Mouse (Mus musculus) MEL-GATA-1-ER (cell line): ENCODE data around the gene Tor4a.

Source experiments
- DNase-seq: peaks from one replicate; pipeline ENCODE4 v3.0.0-alpha.2; 2012; ENCODE audit warnings: low read depth; ENCODE audit errors: extremely low read depth

Tor4a gene

GRCm38 (mm10) chr2:25171101-25171768 is 25.5 kb downstream of the Tor4a start:
- DNase-seq = no peak

- DNase-seq = no peak
Measured at GRCm38 (mm10) chr2:25170326-25171100, 26.2 kb downstream of the Tor4a start.

GRCm38 (mm10) chr2:25169778-25170177 is 26.9 kb downstream of the Tor4a start:
- DNase-seq = no peak

GRCm38 (mm10) chr2:25168665-25168978 is 28.1 kb downstream of the Tor4a start:
- no peak for DNase-seq

- no peak for DNase-seq
Measured at GRCm38 (mm10) chr2:25167919-25168664, 28.6 kb downstream of the Tor4a start.

GRCm38 (mm10) chr2:25167481-25167880 is 29.2 kb downstream of the Tor4a start:
- no peak for DNase-seq

GRCm38 (mm10) chr2:25157655-25158054 is 39.0 kb downstream of the Tor4a start:
- DNase-seq = peak; percentile 69

- DNase-seq = no peak
Measured at GRCm38 (mm10) chr2:25156990-25157389, 39.7 kb downstream of the Tor4a start.

GRCm38 (mm10) chr2:25156177-25156576 is 40.5 kb downstream of the Tor4a start:
- DNase-seq = no peak

GRCm38 (mm10) chr2:25151280-25151956 is 45.3 kb downstream of the Tor4a start:
- no peak for DNase-seq

GRCm38 (mm10) chr2:25149643-25150042 is 47.0 kb downstream of the Tor4a start:
- no peak for DNase-seq

GRCm38 (mm10) chr2:25147892-25148291 is 48.8 kb downstream of the Tor4a start:
- DNase-seq = no peak

GRCm38 (mm10) chr2:25147398-25147797 is 49.3 kb downstream of the Tor4a start:
- no peak for DNase-seq

GRCm38 (mm10) chr2:25145346-25145745 is 51.3 kb downstream of the Tor4a start:
- DNase-seq = no peak
